Mouse (Mus musculus) layer of hippocampus, postnatal 25 days (tissue): ENCODE measurements at regions not wholly inside any gene's neighbourhood (a gene's known extent, or its start where the extent isn't known, plus 50 kb on each side); places are given as distances from the start of the nearest gene placed in this dataset.
"Not testable (repeated sequence)": the region's sequence is repeated elsewhere in the genome, so short reads cannot be mapped to it uniquely, and the experiment has no call there.

Experiments used
- DNase-seq, 2 experiments: peaks; one replicate each; pipeline ENCODE4 v3.0.0; 2022; ENCODE audit warnings: mixed read lengths in 2 of 2, low spot score in 1 of 2; ENCODE audit errors: extremely low spot score in 1 of 2

DNA sequence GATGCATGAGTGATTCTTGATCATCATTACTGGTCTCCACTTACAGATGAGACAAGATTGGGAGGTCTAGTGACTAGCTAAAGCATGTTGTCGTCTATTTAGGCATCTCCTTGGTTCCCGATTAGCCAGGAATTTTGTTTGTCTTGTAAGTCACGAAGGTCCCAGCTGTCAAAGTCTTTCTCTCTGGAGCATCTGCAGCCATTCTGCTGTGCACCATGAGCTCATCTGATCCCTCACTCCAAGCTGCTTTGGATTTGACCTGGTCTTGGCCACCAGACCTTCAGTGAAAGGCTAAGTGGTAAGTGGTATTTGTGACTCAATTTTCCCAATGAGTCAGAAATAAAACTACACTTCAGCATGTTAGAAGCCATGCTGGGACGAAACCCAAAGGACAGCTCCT, 53.3 kb upstream of the Creb5 start:
- DNase-seq: no peak

DNA sequence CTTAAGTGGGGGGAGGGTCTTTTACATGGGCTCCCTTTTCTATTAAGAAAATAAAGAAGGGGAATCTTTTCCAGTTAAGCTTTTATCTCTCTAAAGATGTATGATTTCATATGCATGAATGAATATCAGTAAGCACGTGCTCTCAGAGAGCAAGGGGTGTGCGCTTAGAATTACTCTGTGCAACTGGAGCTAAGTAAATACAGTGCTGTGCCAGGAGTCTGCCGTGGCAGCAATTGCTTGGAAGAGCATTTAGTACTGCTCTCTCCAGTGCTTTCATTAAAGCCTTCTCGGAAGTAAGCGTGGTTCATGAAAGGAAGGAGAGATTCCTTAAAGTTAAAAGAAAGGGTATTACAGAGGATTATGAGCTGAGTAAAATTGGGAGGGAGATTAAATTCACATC, 54.5 kb upstream of the Creb5 start:
- no peak for DNase-seq

DNA sequence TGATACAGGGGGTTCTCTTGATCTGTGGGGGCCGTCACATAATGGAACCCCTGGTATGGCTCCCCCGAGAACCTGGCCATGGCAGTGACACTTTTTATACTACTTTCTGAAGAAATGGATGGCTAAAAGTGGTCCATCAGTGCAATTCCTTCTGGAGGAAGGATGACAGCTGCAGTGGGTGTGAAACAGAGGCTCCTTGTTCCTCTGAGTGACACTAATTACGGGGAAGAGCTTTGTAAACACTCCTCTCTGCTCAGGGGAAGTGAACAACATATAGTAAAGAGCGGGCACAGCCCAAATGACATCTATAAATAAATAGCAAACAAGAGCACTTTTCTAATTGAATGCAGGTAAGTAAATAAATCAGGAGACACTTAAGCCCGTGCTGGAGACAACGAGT, 57.7 kb upstream of the Creb5 start:
- DNase-seq: no peak

DNA sequence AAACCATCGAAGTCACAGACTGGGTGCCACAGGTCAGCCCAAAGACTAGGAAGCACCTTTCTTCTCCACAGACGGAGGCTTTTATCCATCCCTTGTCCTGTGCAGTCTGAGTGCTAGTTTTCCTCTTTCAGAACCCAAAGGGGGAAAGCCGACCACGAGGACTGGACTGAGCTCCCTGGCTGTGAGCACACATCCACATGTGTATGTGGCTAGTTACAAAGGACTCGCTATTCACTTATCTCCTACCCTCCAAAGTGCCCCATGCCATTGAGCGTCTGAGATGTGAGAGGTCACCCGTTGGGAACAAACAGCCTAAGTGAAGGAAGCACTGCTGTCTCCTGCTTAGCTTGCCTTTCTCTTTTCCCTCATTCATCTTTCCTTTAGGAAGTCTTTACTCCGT, 65.0 kb upstream of the Creb5 start:
- no peak for DNase-seq

DNA sequence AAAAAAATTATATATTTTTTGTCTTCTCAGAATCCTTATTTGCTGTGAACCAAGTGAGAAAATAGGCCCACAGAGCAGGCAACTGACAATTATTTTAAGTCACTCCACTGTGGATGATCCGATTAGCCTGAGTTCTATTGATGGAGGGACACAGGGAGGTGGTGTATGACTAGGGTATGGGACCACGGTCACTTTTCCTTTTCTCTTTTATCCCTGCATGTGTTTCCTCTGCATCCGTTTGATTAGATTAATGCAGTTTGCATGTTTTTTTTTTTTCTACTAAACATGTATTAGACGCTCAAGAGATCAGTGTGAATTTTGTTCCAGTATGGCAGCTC, 65.4 kb upstream of the Creb5 start:
- no peak for DNase-seq

DNA sequence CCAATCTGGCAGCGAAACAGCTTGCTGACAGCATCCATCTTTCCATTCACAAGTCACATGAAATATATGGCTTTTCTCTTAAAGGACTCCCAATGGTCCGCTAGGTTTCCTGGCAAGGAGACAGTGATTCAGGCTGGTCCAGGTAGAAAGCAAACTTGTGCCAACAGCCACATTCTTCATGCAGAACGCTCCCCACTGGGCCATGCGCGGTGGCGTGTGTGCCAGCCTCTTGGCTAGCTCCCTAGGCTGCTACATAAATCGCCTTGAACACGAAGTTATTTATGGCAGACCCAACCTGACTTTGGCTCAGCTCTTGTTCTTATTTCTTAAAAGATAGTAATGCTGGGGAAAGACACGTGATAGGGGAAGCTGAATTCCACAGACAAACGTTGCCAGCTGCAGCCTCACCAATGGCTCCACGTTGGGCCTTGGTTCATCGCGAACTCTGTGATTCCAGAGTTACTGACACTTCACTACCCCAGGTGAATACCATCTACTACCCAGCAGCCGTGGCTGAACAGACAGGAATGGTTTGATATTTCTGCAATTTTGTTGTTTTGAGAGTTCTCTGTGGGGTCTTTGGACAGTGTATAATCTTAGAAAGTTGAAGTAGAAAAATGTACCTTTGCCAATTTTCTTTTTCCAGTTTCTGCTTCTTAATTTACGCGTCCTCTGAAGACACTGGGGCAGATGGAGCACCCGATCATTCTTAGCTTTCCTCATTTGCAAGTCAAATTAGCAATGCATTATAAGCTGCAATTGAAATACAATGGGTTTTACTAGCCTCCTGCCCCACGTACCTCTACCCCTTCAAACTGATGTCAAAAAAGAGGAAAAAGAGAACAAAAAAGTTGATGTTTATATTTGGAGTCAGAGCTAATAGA, 66.0 kb upstream of the Creb5 start:
- DNase-seq: no peak

DNA sequence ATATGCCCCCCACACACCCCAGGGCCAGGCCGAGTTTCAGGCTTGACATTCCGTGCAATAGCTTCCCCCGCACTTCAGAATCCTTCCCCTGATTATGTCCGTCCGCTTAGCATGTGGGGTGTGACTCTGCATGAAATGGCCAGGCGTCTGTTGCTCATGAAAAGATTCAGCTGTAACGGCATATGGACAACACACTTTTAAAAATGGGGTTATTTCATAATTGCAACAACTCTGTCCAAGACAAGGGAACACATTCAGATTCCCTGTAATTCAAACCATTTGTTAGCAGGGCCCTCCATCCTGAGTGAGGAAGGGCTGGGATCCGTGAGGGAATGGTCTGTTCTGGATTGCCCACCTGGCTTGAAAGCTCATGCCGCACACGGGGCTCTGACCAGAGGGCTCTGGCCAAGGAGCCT, 68.2 kb upstream of the Creb5 start:
- no peak for DNase-seq

DNA sequence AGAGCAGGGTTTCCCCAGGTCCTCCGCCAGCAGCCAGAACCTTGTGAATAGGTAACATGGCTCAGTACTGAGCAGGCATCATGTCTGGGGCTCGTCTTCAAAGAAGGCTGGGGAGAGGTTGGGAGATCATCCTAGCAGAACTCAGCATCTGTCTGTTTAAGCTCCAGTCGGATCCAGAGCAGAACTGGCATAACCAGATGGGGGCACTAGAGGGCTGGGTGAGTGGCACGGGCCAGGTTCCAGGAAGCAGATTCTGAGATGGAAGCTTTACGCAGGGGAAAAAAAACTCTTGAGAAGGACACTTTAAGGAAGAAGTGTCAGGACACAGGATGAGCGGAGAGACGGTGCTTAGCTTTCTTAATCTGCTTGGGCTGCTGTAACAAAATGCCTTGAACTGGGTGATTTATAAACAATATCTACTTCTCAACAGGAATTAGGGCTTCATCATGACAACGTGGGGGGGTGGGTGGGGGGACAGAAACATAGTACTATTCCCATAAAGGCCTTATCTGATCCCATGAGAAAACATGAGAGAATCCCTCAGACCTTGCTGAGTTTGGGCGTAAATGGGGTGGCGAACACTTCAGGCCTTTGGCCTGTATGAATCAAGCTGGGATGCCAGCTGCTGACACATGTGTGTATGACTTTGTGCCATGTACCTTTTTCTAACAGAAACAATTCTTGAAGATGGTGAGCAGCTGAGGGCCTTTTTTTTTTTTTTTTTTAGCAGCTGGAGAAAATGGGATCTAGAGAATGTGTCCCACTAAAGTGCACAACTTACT, 69.6 kb upstream of the Creb5 start:
- peak; percentile 23 to 62 for DNase-seq

DNA sequence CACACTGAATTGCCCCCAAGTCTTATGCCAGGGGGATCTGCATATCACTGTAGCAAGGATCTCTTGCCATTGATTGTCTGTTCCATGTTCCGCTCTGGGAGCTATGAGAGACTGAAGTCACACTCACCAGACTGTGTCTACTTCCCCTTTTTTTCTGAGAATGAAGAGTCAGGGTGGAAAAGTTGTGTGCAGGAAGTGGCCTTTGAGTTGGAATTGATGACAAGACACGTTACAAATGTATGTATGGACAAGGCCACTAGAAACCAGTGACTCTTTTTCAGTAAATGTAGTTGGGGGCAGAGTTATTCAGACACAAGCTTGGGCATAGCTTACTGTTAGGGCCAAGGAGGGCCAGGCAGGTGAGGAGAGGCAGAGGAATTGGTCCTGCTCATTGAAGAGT, 70.4 kb upstream of the Creb5 start:
- no peak for DNase-seq

DNA sequence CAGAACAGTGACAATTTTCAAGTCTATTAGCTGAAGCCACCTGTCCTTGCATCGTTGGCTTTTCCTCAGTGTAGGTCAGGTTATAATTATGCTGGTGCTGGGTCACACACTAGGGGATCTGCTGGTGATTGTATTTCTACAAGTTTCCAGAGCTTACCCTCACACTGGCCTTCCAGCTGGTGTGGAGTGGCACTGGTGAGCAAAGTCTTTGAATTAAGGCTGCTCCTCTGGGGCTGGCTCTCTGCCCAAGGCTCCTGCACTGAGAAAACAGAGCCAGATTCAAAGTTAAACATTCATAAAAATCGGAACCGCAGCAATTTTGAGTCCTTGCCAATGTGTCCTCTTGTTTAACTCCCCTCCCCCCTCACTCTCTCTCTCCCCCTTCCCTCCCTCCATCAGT, 75.7 kb upstream of the Creb5 start:
- no peak for DNase-seq

DNA sequence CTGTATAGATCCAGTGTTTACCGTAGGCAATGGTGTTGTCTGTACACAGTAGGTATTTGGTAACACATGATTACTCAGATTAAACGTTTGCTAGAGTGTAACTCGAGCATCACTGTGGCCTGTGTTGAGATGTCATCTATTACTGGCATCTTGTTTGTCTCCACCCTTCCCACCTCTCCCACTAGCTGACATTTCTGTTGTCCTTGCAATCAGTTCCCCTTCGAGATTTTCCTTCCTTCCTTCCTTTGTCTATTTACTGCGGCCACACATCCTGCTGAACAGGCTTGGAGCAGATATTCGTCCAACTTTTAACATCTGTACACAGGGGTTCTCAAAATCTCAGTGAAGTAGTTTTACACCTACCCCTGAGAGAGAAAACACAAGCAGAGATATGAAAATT, 77.7 kb upstream of the Creb5 start:
- no peak for DNase-seq

DNA sequence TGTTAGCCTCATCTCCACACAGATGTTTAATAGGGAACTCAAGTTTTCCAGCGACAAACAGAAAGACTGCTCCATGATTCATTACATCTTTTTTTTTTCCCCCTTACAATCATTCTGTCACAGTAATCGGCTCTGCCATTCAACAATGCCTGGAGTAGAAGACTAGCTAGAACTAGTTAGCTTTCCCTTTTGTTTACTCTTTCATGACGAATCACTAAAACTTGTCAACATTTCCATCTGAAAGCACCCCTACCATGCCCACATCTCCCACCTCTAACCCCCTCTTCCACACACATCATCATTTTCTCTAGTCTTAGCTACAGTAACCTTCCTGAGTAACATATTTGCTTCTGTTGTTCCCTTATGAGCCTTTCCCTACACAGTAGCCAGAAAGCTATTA, 78.6 kb upstream of the Creb5 start:
- DNase-seq: no peak

DNA sequence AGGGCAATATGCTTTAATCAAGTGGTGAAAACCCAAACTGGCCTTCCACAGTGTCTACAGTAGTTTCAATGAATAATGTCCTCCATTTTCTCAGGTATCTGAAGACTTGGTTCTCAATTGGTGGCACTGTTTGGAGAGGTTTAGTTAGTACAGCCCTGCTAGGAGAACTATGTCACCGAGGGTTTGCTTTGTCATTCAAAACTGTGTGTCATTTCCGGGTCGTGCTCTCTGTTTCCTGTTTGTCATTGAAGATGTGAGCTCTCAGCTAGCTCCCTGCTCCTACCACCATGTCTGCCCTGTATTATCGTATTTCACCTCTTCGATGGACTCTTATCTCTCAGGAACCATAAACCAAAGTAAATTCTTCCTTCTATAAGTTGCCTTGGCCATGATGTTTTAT, 79.3 kb upstream of the Creb5 start:
- DNase-seq: no peak

DNA sequence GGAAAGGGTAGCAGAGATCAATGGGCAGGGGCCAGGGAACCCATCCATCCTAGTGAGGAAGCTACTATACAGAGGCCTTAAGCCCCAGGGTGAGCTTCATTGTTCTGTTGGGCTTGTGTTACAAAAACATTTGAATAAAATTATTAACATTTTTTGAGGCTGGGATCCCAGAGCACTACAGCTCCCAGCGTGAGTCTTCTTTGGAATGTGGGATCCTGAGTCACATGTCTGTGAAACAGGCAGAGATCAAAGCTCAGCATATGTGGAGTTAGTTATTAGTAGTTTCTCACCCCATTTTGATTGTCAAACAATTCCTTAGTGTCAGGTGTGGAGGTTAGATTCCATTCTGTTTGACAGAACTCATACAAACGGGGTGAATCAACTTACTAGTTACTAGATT, 79.7 kb upstream of the Creb5 start:
- DNase-seq: no peak

DNA sequence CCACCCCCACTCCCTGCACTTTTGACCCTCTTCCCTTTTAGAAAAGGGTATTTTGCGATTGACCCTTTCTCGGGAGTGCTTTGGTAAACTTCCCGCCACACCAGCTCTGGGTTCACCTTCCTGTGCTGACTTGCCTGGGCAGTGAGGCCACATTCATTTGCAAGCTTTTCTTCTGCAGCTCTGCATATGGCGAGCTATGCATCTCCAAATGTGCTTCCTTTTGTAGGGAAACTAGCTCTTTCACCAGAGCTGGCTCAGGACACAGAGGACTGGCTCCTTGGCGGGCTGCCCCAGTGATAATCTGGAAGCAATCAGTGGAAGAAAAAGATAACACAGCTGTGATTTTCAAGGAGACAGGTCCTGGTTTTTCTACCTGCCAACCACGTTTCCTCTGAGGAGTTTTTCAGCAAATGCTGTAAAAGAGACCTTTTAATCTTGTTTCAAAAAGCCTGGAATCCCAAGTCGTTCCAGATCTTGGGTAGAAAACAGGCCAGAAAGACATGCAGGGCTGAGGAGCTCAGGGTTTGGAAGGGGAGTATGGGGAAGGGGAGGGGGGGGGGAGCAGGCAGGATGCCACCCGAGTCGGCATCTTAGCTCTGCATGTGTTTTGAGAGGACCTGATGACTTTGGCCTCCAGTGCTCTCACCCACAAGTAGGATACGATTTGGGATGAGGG, 85.7 kb upstream of the Creb5 start:
- peak in 1 of 2 experiments; percentile 25 for DNase-seq

DNA sequence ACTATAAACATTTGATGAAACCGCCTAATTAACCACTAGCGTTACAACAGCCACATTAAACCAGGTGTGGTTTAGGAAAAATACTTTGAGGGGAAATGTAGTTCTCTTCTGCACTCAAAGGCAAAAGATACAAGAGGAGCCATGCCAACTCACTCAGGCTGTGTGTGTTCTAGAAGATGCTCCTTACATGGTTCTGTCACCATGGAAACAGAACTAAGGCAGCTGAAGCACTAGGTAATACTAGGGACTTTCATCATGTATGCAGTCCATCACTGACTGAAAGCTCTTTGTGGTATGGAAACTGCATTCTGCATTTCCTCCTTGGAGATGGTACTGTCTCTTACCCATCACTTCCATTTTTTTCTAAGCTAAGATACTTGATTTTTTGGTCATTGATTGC, 87.6 kb upstream of the Creb5 start:
- DNase-seq: no peak

DNA sequence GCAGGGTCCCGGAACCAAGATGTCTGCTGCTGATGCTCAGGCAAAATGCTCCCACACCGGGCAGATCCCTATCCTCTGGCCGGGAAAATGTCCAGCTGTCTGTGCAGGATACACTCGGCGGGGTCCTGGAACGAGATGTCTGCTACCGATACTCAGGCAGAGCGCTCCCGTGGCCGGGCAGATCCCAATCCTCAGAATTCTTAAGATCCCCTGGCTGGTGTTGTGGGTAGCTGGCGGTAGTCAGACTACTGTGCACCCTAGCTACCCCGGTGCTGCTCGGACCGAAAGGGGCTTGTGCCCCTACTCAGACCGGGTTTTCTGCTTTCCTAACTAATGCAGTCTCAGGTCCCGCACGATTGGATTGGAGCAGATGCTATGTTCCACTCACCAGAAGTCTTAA, 104.9 kb upstream of the Creb5 start:
- DNase-seq: not testable (repeated sequence)

DNA sequence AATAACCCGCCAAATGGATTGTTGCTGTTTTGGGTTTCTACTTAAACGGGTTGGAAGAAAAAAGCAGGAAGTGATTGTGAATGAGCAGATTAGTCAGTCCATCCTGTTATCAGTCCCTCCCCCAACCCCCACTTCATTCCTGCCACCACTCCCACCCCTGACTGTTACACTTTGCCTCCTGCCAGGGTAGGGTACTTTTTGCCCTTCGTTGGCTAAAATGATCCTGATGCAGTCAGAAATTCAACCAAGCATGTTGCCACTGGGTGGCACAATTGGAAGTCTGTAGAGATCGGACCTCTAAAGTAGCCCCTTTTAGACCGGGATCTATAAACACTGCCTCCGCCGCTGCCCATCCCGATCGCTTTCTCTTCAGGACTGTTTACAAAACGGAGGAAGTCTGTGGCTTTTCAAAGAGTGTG, 96.0 kb upstream of the Jazf1 start:
- peak in 1 of 2 experiments; percentile 32 for DNase-seq

DNA sequence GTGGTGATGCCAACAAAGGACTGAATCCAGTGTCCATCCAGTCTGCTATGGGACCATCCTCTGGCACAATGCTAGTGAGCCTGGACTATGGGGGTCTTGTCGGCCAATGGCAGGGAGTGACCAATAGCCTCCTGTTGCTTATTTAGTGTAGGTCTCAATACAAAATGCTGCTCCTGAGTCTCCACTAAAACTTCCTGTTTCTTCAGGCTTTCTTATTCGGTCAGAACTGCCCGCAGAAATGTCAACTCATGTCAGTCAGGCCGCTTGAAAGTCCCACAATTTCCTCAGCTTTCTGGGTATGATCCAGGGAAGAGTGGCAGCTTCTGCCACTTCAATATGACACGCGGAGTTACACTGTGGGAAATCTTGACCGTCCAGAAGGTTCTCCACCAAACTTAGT, 94.7 kb upstream of the Jazf1 start:
- DNase-seq: no peak

DNA sequence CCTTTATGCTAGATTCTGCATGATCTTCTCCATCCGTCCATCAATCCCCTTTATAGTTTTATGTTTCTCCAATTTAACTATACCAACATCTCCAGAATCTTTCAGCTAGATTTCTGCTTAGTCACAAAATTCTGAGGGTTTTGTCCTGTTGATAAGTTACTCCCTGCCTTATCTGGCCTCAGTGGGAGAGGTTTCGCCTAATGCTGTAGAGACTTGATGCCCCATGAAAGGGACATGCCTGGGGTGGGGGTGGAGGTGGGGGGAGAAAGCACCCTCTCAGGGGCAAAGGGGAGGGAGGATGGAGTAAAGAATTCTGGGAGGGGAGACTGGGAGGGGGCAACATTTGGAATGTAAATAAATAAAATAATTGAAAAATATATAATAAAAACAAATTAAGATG, 93.2 kb upstream of the Jazf1 start:
- DNase-seq: no peak

DNA sequence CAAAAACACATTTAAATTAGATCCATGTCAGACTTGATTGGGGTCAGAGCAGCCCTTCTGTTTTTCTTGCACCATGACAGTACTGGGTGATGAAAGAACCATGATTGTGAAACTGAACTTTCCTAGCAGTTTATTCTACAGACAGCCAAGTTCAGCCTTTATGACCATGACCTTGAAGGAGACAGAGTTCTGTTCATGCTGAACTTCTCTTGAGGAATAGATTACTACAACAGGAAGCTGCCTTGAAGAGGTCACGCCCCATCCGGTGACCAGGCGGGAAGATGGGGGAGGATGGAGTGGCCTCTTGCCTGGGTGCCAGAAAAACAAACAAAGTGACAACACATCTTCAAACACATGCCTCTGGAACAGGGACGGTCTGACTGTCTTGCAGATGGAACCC, 86.2 kb upstream of the Jazf1 start:
- no peak for DNase-seq
